Mouse (Mus musculus) midbrain, embryonic 15.5 days (tissue): ENCODE measurements around the gene Slc2a10. TPM values are rescaled to one million over a fixed set of nuclear protein-coding genes. Genes with fewer than 3 reads are reported as not detected.

Experiments used
- ATAC-seq: fragments of 200-750 bp; cut with Nextera tagmentation; replicated peaks from 2 replicates; pipeline ENCODE4 v1.8.0; 2017; ENCODE audit warnings: moderate TSS enrichment
- H3K27ac ChIP-seq: fragments of 300-500 bp; sonication (generic); 2 replicates; pipeline ENCODE4 v1.5.1; 2015; ENCODE audit warnings: mild to moderate bottlenecking, inconsistent platforms
- H3K27me3 ChIP-seq: fragments of 300-500 bp; sonication (generic); replicated peaks from 2 replicates; pipeline ENCODE4 v1.6.1; 2015; ENCODE audit warnings: inconsistent platforms
- H3K36me3 ChIP-seq: fragments of 300-500 bp; sonication (generic); replicated peaks from 2 replicates; pipeline ENCODE4 v1.6.1; 2015; ENCODE audit warnings: inconsistent platforms
- H3K4me1 ChIP-seq: fragments of 300-500 bp; sonication (generic); 2 replicates; pipeline ENCODE4 v1.6.1; 2015; ENCODE audit warnings: inconsistent platforms
- H3K4me2 ChIP-seq: fragments of 300-500 bp; sonication (generic); 2 replicates; pipeline ENCODE4 v1.6.1; 2015; ENCODE audit warnings: inconsistent platforms, mild to moderate bottlenecking, moderate library complexity
- H3K4me3 ChIP-seq: fragments of 300-500 bp; sonication (generic); 2 replicates; pipeline ENCODE4 v1.5.1; 2015; ENCODE audit warnings: mild to moderate bottlenecking, inconsistent platforms
- H3K9ac ChIP-seq: fragments of 300-500 bp; sonication (generic); 2 replicates; pipeline ENCODE4 v1.6.1; 2015; ENCODE audit warnings: mild to moderate bottlenecking, inconsistent platforms
- H3K9me3 ChIP-seq: fragments of 300-500 bp; sonication (generic); 2 replicates; pipeline ENCODE4 v1.6.1; 2016; ENCODE audit warnings: inconsistent platforms
- WGBS: fragments of 180-500 bp; shearing (Covaris S2); methylation state at CpG from one replicate; pipeline ENCODE4 v1.1.7; 2015; ENCODE audit warnings: mixed read lengths; 5-methylcytosine and 5-hydroxymethylcytosine counted together
- polyA plus RNA-seq: library from polyadenylated mRNA; unstranded; fragments of >200 nt; fragmentation: Nextera tagmentation; extraction: Ambion mirVana; gene quantifications from 2 replicates; pipeline ENCODE4 v1.2.1, GENCODE M21; 2015

Slc2a10 gene
- polyA plus RNA-seq, 1 experiment from 2014 or later = 1.6 TPM

DNA sequence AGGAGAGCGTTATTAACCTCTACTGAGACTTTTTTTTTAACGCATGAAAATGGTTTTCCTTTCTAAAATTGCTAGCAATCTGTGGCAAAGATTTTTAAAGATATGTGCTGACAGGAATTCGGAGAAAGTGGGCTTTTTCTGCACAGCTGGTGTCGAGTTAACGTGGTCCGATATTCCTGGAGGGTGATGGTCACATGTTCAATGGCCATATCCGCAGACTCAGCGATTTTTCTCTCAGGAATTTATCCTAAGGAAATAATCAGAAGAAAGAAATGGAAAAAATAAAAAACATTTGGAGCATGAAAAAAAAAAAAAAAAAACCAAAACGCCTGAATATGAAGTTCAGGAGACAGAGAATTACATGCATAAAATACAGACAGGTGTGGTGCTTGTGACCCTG, 64.2 kb downstream of the Slc2a10 start:
- H3K4me1 ChIP-seq = peaks cover 13% of the 10 kb centered on the region
- no peak overlapping the region for H3K4me3 ChIP-seq
- ATAC-seq = no peak
- no peaks in the 10 kb centered on the region for H3K36me3 ChIP-seq
- WGBS = 68% methylated on average over 9 of the region's 9 CpGs
- no peak overlapping the region for H3K4me2 ChIP-seq
- H3K27me3 ChIP-seq = no peaks in the 10 kb centered on the region
- no peak overlapping the region for H3K9ac ChIP-seq
- no peaks in the 10 kb centered on the region for H3K9me3 ChIP-seq
- no peak overlapping the region for H3K27ac ChIP-seq

DNA sequence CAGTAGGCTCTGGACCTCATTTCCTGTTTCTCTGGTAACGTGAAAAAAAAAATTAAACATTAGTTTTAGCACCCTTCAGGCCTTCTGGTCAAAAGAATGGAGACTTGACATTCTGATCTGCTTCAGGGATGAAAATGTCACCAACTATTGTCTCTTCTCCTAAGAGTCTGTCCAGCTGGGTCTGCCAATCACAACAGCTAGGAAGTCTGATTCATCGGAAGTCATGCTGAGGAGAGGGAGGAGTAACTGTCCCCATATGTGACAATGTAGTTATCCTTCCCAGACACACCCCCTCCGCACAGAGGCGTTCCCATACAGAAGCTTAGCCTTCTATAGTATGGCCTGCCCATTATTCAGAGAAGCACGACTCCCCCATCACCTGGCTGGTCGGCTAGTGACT, 65.3 kb downstream of the Slc2a10 start:
- Histone ChIP-seq H3K4me1 (peaks cover 5% of the 10 kb centered on the region; the same call in 1 of the 2 replicates), H3K9me3 (no peaks in the 10 kb centered on the region), H3K36me3 (no peaks in the 10 kb centered on the region), H3K4me2 (no peak overlapping the region), H3K27ac (no peak overlapping the region), H3K4me3 (no peak overlapping the region), H3K27me3 (no peaks in the 10 kb centered on the region), H3K9ac (no peak overlapping the region)
- 31% methylated on average over 6 of the region's 6 CpGs for WGBS
- ATAC-seq = no peak

Other genes with a start within 250 kb of the Slc2a10 start
- 72.8 and 74.1 TPM in 2 replicates for gene Slc35c2, start 215.9 kb upstream of the Slc2a10 start, polyA plus RNA-seq
- gene Elmo2, start 177.3 kb upstream of the Slc2a10 start, polyA plus RNA-seq = 111 and 115 TPM in 2 replicates
- 8.5 and 10.9 TPM in 2 replicates for gene Zfp663, start 135.1 kb upstream of the Slc2a10 start, polyA plus RNA-seq
- 10.1 and 10.3 TPM in 2 replicates for gene Zfp334, start 115.5 kb upstream of the Slc2a10 start, polyA plus RNA-seq
- not detected in 2 replicates for gene Ocstamp, start 103.4 kb upstream of the Slc2a10 start, polyA plus RNA-seq
- 10.1 and 11.5 TPM in 2 replicates for gene Slc13a3, start 30.6 kb upstream of the Slc2a10 start, polyA plus RNA-seq
- 50.9 and 51.1 TPM in 2 replicates for gene Trp53rka, start 10.5 kb upstream of the Slc2a10 start, polyA plus RNA-seq
- gene Eya2, start 91.2 kb downstream of the Slc2a10 start, polyA plus RNA-seq = 4.6 and 9.0 TPM in 2 replicates